Mouse (Mus musculus) lung, postnatal 0 days (tissue): Measurements from ENCODE around the gene P3h3.

Experiments used
- CTCF ChIP-seq: IDR thresholded peaks from 2 replicates; pipeline ENCODE4 v1.5.1; 2016; ENCODE audit warnings: antibody characterized with exemption, mild to moderate bottlenecking
- EP300 ChIP-seq: IDR thresholded peaks from 2 replicates; pipeline ENCODE4 v1.6.1; 2016; ENCODE audit warnings: antibody characterized with exemption, mild to moderate bottlenecking, control low read depth

GRCm38 (mm10) chr6:124813933-124814332 is 43.6 kb downstream of the P3h3 start, which contains the start of gene Tpi1:
- TF ChIP-seq CTCF (no peak), EP300 (no peak)
